Mouse (Mus musculus) urinary bladder, postnatal 36 days (tissue): ENCODE results near the gene Gabrd.
"Not testable (repeated sequence)": the region's sequence is repeated elsewhere in the genome, so short reads cannot be mapped to it uniquely, and the experiment has no call there.

Experiments
- DNase-seq, 2 experiments: peaks; one replicate each; pipeline ENCODE4 v3.0.0; 2022; ENCODE audit warnings: low spot score in 2 of 2, mixed read lengths in 1 of 2

Gene Gabrd

DNA sequence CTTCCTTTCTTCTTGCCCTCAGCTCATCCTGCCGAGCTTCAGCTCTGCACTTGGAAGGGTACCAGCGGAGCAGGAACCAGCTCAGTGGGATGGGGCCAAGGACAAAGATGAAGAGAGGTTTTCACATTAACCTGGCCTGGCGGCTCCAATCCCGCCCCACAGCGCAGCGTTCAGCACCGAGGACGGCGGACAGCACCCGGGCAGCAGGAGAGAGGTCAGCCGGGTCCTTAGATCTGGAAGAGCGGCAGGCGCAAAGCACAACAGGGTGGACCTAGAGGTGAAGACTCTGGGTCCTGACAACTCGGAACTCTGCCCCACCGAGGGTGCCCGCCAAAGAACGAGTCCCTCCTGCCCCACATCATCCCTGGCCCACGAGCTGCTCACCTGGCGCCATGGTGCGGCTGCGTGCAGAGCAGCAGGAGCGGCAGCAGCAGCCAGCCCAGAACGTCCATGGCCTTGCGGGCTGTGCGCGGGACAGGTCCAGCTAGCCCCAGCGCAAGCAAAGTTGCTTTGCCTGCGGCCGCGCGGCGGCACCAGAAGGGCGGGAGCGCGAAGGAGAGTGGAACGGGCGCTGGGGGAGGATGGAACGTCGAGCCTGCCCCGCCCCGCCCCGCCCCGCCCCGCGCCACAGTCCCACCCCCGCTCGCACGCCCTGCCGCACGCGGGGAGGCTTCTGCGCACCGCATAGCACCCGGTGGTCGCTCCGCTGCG lies at the start of gene Gabrd:
Gabrd (minus strand) TSS at position 602 of the 711 bp plus-strand sequence.
- peak; percentile 32 to 44 for DNase-seq

- DNase-seq, result no peak
Measured at GRCm38 (mm10) chr4:155442808-155443207, 44.9 kb upstream of the Gabrd start.

DNA sequence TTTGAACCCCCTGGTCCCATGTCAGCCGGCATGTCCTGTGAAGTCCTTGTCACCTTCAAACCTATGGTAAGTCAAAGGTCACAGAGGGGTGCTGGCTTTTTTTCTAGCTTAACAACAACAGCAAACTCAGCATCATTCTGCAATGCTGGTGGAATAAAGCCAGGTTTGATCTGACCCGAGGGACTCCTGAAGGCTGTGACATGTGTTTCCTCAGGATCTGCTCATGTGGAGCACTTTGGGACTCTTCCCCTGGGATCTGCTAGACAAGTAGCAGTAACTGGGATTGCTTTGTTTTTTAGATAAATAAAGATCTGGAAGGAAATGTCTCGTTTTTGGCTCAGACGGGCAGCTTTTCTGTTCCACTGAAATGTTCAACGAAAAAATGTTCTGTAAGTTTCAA lies 36.1 kb upstream of the Gabrd start:
- DNase-seq, result no peak

DNA sequence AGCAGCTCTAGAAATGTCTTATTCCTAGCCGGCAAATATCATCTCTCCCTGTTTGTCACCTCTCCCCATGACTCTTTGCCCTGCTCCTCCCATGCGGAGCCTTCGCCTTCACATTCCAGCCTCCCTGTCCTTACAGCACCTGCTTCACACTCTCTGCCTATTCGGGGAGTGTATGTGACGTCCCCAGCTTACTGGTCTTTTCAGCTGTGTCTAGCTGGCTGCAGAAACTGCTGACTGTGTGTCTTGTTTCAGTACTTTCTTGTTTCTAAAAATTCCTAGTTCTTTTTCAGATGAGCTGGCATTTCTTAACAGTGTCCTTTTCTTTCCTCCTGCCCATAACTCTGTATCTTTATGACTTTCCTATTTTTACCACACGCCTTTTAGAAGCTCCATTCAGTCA lies 34.4 kb upstream of the Gabrd start:
- DNase-seq, result no peak

GRCm38 (mm10) chr4:155429202-155429601 lies 31.3 kb upstream of the Gabrd start:
- no peak for DNase-seq

GRCm38 (mm10) chr4:155428442-155428841 lies 30.5 kb upstream of the Gabrd start:
- DNase-seq, result no peak

- DNase-seq, result no peak
Measured at GRCm38 (mm10) chr4:155426272-155426671, 28.4 kb upstream of the Gabrd start.

- no peak for DNase-seq
Measured at GRCm38 (mm10) chr4:155423988-155424387, 26.1 kb upstream of the Gabrd start.

- not testable (repeated sequence) for DNase-seq
Measured at GRCm38 (mm10) chr4:155421412-155422370, 23.8 kb upstream of the Gabrd start.

DNA sequence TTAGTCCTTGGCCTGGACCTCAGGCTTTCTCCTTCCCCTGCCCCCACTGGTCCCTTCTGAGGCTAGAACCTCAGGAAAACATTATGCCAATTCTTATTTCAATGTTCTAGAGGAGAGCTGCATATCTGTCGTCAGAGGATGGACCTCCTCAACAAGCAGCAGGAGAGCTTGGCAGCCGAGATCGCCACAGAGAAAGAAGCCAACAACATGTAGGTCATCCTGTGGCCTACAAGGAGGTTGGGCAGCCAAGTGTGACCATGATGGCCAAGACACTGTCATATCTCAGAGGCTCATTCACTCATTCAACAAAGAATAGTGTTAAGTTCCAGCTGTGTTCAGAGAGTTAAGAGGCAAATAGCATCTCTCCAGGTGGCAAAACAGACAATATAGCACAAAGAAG lies 22.2 kb upstream of the Gabrd start:
- DNase-seq, result no peak

DNA sequence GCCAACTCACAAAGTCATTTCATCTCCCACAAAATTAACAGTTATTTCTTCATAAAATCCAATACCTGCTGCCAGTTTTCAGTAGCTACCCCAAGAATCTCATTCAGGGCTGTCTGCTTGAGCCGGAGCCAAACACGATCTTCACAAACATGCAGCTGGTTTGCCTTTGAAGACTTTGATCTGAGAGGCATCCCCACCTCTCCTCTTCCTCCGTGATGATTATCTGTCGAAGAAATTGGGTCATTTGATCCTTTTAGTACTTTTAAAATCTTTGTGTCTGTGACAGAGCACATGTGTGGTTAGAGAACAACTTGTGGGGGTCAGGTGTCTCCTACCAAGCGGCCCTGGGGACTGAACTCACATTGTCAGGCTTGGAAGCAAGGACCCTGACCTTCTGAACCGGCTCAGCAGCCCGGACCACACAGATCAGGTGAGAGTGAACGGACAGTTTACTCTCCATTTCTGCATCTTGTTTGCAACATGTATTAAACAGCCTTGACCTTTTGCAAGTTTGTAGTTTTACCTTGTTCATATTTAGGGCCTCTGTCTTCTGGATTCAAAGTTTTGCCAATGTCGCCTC lies 16.8 kb upstream of the Gabrd start:
- no peak for DNase-seq

DNA sequence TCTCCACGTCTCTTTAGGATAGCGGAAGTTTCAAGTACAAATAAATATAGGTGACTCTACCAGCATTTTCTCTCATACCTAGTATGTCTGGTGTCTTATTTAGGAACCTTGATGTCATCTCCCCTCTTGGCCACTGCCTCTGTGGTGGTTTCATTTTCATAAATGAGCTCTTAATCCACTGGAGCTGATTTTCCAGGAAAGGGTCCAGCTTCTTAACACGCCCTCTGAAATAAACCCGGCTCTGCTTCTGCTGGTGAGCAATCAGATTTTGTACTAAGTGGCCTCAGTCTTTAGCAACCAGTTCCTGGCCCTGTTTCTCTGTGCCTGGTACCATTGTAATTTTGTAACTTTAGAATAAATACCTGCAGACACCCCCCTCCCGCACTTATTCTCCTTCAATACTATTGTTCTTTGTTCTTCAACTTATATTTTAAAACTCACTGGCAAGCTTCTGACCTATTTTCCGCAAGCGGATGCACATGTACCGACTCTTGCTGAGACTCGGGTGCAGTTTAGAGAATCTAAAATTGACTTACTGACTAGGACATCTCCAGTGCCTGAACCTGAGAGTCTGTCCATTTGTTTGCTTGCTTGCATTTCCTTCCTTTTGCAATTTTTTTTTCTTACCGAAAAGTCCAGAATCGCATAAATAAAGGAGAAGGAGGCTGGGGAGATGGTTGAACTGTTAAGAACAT lies 15.9 kb upstream of the Gabrd start:
- DNase-seq, result no peak

- no peak for DNase-seq
Measured at GRCm38 (mm10) chr4:155412124-155412523, 14.2 kb upstream of the Gabrd start.

DNA sequence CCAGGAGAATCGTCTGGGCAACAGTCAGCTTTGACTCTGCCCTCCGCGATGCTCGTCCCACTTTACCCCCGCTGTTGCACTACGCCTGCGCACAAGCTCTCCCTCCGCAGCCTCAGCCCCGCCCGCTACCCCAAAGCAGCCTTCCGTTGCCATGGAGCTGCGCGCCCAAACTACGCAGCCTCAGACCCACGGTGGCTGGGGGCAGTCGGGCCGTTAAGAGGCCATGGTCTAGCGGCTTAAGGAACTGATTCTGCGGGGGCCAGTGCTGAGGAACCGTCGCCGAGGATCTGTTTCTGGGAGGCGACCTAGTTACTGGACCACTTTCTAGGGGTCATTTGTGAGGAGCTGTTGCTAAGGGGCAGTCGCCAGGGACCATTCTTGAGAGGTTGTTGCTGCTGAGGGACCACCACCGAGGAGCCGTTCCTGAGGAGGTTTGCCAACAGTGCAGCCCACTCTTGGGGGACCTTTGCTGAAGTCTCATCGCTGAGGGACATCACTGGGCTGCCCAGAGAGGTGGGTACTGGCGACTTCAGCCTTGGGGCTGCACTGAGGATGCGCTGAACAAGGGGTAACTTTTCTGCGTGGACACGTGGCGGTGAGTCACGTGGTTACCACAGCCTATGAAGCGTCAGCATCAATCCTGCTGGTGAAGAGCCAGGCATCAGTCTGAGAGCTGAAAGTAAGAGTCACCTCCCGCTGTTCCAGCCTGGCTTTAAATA lies 11.3 kb upstream of the Gabrd start, which contains the start of gene Cfap74:
Cfap74 (plus strand) TSS at position 133 of the 719 bp plus-strand sequence.
- DNase-seq, result peak; percentile 24 to 59

DNA sequence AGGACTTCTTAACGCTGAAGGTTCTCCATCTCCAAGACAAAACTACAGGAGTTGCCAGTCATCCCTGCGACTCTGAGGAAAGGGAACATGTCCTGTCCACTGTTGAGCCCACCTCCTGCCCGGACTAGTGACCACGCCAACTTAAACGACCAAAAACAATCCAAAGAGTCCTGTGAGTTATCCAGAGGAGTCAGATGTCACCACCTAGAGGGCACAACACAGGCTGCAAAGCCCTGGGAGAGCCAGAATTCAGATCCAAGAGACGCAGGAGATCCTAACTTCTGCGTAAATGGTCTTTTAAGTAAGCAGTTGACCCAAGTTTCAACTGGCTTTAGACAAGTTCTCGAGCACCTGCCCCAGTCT lies 10.8 kb upstream of the Gabrd start:
- no peak for DNase-seq

- DNase-seq, result no peak
Measured at GRCm38 (mm10) chr4:155402489-155402888, 4.6 kb upstream of the Gabrd start.

DNA sequence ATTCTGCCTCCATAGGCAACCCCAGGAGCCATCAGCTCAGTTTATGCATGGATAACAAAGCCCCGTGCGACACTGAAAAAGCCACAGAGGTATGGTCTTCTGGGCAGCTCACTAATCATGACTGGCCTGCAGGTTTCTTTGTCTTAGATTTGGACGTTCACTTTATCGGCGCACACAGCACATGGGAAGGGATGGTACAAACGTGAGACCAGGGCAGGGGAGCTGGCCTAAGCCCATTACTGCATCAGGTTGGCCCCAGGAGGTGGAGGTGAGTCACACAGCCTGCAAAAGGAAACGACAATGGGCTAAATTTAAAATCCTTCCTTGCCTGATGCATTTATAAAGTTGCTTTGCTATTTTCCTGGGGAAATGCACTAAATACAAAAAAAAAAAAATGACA lies 3.2 kb upstream of the Gabrd start:
- DNase-seq, result no peak

DNA sequence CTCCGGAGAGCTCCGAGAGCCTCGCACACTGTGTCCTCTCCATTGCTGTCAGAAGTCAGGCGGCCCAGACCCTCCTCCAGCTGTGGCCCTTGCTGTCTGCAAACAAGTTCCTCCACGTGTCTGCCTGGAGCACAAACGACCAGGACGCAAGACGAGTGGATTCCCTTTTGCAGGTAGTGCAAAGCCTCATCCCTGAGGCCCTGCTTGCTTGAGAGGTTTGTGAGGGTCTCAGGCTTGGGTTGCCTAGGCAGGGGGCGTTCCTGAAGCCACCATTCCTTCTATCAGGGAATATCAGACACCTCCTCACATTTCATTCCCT lies 269 bp upstream of the Gabrd start:
- no peak for DNase-seq

- DNase-seq, result no peak
Measured at GRCm38 (mm10) chr4:155396751-155397150, 1.2 kb downstream of the Gabrd start.

DNA sequence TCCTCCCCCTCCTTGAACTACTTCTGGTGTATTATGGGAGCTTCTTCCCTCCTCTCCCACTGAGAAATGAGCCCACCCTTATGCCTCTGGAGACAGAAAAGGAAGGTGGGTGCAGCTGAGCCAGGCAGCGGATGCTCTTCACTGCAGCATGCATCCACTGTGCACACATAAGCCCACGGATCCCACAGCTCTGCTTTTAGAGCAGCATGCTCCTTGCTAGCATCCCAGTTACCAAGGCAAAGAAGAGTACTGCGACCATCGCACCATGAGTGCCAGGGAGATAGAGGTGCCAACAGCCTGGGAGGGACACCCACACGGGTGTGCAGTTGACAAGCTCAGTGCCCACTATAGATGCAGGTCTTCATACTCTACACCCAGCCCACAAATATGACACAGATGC lies 2.4 kb downstream of the Gabrd start:
- no peak for DNase-seq

DNA sequence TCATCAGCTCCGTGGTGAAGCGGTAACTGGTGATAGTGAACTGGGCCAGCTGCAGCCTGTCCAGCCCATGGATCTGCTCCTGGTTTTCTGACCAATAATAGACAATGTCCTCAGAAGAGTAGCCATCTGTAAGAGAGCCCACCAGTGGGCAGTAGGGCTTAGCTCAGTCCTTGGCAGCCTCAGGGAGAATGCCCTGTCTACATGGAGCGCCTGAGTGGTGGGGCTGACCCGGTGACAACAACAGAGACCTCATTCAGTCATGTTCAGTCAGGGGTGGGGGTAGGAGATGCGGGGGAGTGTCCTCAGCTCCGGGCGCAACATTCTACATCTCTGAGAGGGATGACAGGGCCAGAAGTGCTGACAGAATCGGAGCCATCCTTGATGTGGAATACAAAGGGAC lies 10.7 kb downstream of the Gabrd start:
- DNase-seq, result no peak
